Mouse (Mus musculus): ENCODE results near the gene Slc25a39. TPM values are rescaled to one million over a fixed set of nuclear protein-coding genes. Genes with fewer than 3 reads are reported as not detected.
A peak's percentile ranks its signal among the peaks of the same experiment; 100 is the strongest.

The Slc25a39 gene
- polyA plus RNA-seq, 1 experiment from 2014 or later: 189 TPM

- ATAC-seq (ENCODE audit: low FRiP score, low TSS enrichment): no peak
- Histone ChIP-seq H3K9me3 (ENCODE audit: control insufficient read depth, low read length) (no peaks in the 10 kb centered on the region), H3K9ac (ENCODE audit: low read length) (no peak overlapping the region), H3K27ac (replicated peaks) (peak overlapping the region; percentile 71; the same call in 1 of the 2 replicates), H3K4me3 (ENCODE audit: low read depth, low read length) (peak overlapping the region; percentile 29), H3K4me1 (replicated peaks; ENCODE audit: control insufficient read depth, insufficient read depth) (peaks cover 5% of the 10 kb centered on the region; the same call in 1 of the 2 replicates), H3K36me3 (ENCODE audit: control insufficient read depth, insufficient read depth, low read length) (peaks cover 6% of the 10 kb centered on the region; the same call in 1 of the 2 replicates), H3K4me2 (replicated peaks; ENCODE audit: low read depth) (peak overlapping the region; percentile 46), H3K27me3 (ENCODE audit: control insufficient read depth, insufficient read depth, low read length) (no peaks in the 10 kb centered on the region)
- no peak for TF ChIP-seq CTCF (IDR thresholded peaks at IDR 0.05; ENCODE audit: low read depth)
- no peak for TF ChIP-seq EP300 (optimal IDR thresholded peaks at IDR 0.05)
- DNase-seq (ENCODE audit: low spot score): no peak
- 27% methylated on average over 15 of the region's 15 CpGs for WGBS
Observed at GRCm38 (mm10) chr11:102408888-102409794, 1.4 kb upstream of the Slc25a39 start.

DNA sequence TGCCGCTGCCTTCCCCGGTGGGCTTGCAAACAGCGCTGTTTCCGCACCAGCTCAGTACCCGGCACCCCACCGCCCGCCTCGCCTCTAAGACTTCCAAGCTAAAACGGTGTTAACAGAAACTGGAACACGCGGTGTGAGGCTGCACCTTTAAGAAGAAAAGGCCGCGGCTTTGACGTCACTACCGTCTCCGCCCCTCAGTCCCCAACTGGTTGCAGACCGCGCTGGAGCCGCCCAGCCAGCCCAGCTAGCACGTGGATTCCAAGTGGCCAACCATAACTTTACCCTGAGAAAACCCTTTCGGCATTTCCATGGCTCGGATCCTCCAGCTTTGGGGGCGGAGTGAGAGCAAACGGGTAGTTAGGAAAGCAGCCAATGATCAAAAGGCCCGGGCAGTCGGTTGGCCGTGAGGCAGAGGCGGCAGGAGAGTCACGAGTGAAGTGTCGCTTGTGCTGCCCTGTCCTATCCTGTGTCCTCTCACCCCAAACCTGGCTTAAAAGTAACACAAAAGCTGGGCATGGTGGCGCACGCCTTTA is 664 bp upstream of the Slc25a39 start:
- Histone ChIP-seq H3K27ac (replicated peaks) (peak overlapping the region; percentile 91), H3K27me3 (ENCODE audit: control insufficient read depth, insufficient read depth, low read length) (no peaks in the 10 kb centered on the region), H3K9ac (ENCODE audit: low read length) (peak overlapping the region; percentile 79), H3K9me3 (ENCODE audit: control insufficient read depth, low read length) (no peaks in the 10 kb centered on the region), H3K4me3 (ENCODE audit: low read depth, low read length) (peak overlapping the region; percentile 81), H3K4me2 (replicated peaks; ENCODE audit: low read depth) (peak overlapping the region; percentile 70), H3K36me3 (ENCODE audit: control insufficient read depth, insufficient read depth, low read length) (peaks cover 11% of the 10 kb centered on the region; the same call in 1 of the 2 replicates), H3K4me1 (replicated peaks; ENCODE audit: control insufficient read depth, insufficient read depth) (peaks cover 5% of the 10 kb centered on the region; the same call in 1 of the 2 replicates)
- WGBS: 0% methylated on average over 32 of the region's 32 CpGs
- ATAC-seq (ENCODE audit: low FRiP score, low TSS enrichment) (peak; percentile 89), DNase-seq (ENCODE audit: low spot score) (peak; percentile 97)
- TF ChIP-seq EP300 (optimal IDR thresholded peaks at IDR 0.05) (peak; percentile 59), CTCF (IDR thresholded peaks at IDR 0.05; ENCODE audit: low read depth) (no peak)

GRCm38 (mm10) chr11:102406900-102407833 is 579 bp downstream of the Slc25a39 start:
- Histone ChIP-seq H3K4me2 (replicated peaks; ENCODE audit: low read depth) (peak overlapping the region; percentile 70), H3K4me3 (ENCODE audit: low read depth, low read length) (peak overlapping the region; percentile 81), H3K27me3 (ENCODE audit: control insufficient read depth, insufficient read depth, low read length) (no peaks in the 10 kb centered on the region), H3K9ac (ENCODE audit: low read length) (peak overlapping the region; percentile 79), H3K27ac (replicated peaks) (peak overlapping the region; percentile 91), H3K4me1 (replicated peaks; ENCODE audit: control insufficient read depth, insufficient read depth) (peaks cover 5% of the 10 kb centered on the region; the same call in 1 of the 2 replicates), H3K9me3 (ENCODE audit: control insufficient read depth, low read length) (no peaks in the 10 kb centered on the region), H3K36me3 (ENCODE audit: control insufficient read depth, insufficient read depth, low read length) (peaks cover 19% of the 10 kb centered on the region)
- peak; percentile 73 for ATAC-seq (ENCODE audit: low FRiP score, low TSS enrichment)
- WGBS: under 1% methylated on average over 56 of the region's 85 CpGs
- no peak for TF ChIP-seq CTCF (IDR thresholded peaks at IDR 0.05; ENCODE audit: low read depth)
- no peak for TF ChIP-seq EP300 (optimal IDR thresholded peaks at IDR 0.05)
- DNase-seq (ENCODE audit: low spot score): peak; percentile 96

- peak overlapping the region; percentile 70 for H3K4me2 ChIP-seq (replicated peaks; ENCODE audit: low read depth)
- peak overlapping the region; percentile 91; the same call in 1 of the 2 replicates for H3K27ac ChIP-seq (replicated peaks)
- H3K27me3 ChIP-seq (ENCODE audit: control insufficient read depth, insufficient read depth, low read length): no peaks in the 10 kb centered on the region
- H3K9ac ChIP-seq (ENCODE audit: low read length): peak overlapping the region; percentile 79
- H3K4me3 ChIP-seq (ENCODE audit: low read depth, low read length): peak overlapping the region; percentile 81
- H3K36me3 ChIP-seq (ENCODE audit: control insufficient read depth, insufficient read depth, low read length): peaks cover 20% of the 10 kb centered on the region
- H3K9me3 ChIP-seq (ENCODE audit: control insufficient read depth, low read length): no peaks in the 10 kb centered on the region
- no peak for ATAC-seq (ENCODE audit: low FRiP score, low TSS enrichment)
- TF ChIP-seq EP300 (optimal IDR thresholded peaks at IDR 0.05) (no peak), CTCF (IDR thresholded peaks at IDR 0.05; ENCODE audit: low read depth) (no peak)
- no peak for DNase-seq (ENCODE audit: low spot score)
- WGBS: 9% methylated on average over 3 of the region's 3 CpGs
- H3K4me1 ChIP-seq (replicated peaks; ENCODE audit: control insufficient read depth, insufficient read depth): peaks cover 5% of the 10 kb centered on the region; the same call in 1 of the 2 replicates
Observed at GRCm38 (mm10) chr11:102406401-102406800, 1.3 kb downstream of the Slc25a39 start.

- WGBS: 82% methylated on average over 11 of the region's 11 CpGs
- H3K9ac ChIP-seq (ENCODE audit: low read length): peak overlapping the region; percentile 79; the same call in 1 of the 2 replicates
- ATAC-seq (ENCODE audit: low FRiP score, low TSS enrichment) (no peak), DNase-seq (ENCODE audit: low spot score) (no peak)
- peak overlapping the region; percentile 70; the same call in 1 of the 2 replicates for H3K4me2 ChIP-seq (replicated peaks; ENCODE audit: low read depth)
- no peak overlapping the region for H3K27ac ChIP-seq (replicated peaks)
- peak overlapping the region; percentile 81; the same call in 1 of the 2 replicates for H3K4me3 ChIP-seq (ENCODE audit: low read depth, low read length)
- H3K9me3 ChIP-seq (ENCODE audit: control insufficient read depth, low read length): no peaks in the 10 kb centered on the region
- peaks cover 20% of the 10 kb centered on the region for H3K36me3 ChIP-seq (ENCODE audit: control insufficient read depth, insufficient read depth, low read length)
- H3K27me3 ChIP-seq (ENCODE audit: control insufficient read depth, insufficient read depth, low read length): no peaks in the 10 kb centered on the region
- peaks cover 5% of the 10 kb centered on the region; the same call in 1 of the 2 replicates for H3K4me1 ChIP-seq (replicated peaks; ENCODE audit: control insufficient read depth, insufficient read depth)
- no peak for TF ChIP-seq EP300 (optimal IDR thresholded peaks at IDR 0.05)
- TF ChIP-seq CTCF (IDR thresholded peaks at IDR 0.05; ENCODE audit: low read depth): no peak
Observed at GRCm38 (mm10) chr11:102405544-102406285, 2.0 kb downstream of the Slc25a39 start.
